Mouse (Mus musculus) layer of hippocampus, adult 9-10 months (tissue): ENCODE results near the gene Esp18.

Experiments
- DNase-seq: peaks from one replicate; pipeline ENCODE4 v3.0.0; 2022; ENCODE audit warnings: low spot score

Esp18 gene

DNA sequence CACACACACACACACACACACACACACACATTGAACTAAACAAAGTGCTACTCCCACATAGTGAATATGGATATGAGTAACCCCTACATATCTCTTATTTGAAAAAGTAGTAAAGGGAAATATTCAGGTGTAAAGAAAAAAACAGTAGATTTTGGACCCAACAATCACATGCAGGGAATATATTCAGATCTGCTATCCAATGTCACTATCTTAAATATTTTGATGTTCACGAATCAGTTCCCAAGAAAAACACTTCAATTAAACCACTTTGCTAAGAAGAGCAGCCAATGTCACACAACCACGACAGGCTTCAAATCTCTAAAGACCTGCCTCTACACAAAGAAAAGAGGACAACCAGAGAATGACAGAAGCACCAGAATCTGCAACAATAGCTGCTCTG, at the start of gene Esp18:
Esp18 (plus strand) TSS at position 301 of the 400 bp plus-strand sequence.
- no peak for DNase-seq

DNA sequence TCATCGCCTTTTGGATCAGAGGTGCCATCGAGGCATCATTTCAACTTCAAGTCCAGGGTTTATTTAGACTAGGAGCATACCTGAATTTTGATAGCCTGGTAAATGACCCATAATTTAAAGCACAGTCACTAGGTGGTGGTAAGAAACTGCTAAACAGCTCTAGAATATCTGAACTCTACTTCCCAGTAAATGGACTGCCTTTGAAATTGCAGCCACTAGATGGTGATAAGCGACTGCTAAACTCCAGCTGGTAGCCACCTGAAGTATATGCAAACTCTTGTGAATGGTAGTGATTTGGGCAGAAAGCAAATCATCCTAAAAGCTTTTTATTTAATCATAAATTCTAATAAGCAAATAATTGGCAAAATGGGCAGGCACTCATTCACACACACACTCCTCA, 42.8 kb upstream of the Esp18 start:
- no peak for DNase-seq
